Mouse (Mus musculus) right cerebral cortex, postnatal 25 days (tissue): ENCODE results near the gene Trpt1.

Source experiments
- DNase-seq: peaks from one replicate; pipeline ENCODE4 v3.0.0; 2022

Gene Trpt1

DNA sequence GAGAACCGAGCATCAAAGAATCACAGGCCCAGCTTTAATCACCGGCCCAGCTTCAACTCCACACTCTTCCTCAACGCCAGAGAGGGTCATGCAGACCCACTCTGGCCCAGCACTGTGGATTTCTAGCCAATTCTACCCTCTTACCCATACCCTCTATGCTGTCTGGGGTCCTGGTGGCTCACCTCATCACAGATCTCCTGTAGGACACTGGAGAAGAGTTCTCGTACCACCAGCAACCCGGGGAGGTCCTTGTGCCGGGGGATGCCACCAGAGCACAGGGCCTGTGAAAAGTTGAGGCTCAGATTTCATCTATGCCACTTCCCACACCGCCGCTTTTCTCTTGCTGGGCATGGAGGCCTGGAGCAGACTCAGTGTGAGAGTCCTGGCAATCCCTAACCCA lies 1.4 kb upstream of the Trpt1 start:
- no peak for DNase-seq

DNA sequence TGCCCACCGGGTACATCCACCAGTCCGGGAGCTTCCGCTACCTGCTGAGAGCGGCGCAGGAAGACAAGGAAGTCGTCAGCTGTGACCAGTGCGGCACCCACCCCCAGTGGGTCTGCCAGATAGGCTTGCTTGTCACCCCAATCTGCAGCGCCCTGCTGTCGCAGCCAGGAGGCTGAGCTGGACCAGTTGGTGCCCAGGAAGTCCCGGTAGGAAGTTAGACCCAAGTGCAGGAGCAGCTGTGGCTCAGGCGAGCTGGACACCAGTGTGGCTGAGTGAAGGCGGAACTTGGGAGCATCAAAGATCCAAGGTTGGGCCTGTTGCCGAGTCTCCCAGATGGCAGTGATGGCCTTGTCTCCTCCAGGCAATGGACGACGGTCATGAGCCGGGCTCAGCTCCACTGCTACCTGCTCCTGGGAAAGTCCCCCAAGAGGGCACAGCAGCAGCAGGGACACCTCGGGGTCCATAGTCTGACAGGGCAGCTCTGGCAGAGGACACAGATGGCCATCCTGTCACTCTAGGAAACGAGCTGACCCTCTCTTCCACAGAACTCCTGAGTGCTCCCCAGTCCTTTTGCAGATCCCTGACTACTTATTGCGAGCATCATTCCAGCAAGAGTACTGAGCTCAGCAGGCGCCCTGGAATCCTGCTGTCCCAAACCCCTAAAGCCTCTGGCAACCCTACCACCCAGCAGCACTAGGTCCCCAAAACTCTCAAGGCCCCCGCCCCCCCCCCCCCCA lies 508 bp upstream of the Trpt1 start:
- DNase-seq, result no peak

DNA sequence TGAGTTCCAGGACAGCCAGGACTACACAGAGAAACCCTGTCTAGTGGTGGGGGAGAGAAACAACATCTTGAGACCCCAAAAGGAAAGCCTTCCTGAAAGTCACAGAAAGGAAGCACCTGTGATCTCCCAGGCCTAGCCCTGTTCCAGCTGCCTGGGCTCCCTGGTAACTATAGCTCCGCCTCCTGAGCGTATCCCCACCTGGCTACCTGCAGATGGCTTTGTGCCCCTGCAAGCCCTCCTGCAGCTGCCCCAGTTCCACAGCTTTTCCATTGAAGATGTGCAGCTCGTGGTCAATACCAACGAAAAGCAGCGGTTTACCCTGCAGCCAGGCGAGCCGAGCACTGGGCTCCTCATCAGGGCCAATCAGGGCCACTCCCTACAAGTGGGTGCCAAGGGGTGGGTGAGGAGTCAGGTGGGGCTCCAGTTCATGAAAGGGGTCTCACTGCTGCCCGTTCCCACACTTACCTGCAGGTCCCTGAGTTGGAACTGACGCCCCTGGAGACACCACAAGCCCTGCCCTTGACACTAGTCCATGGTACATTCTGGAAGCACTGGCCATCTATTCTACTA lies 1.9 kb downstream of the Trpt1 start:
- no peak for DNase-seq

- no peak for DNase-seq
Observed at GRCm38 (mm10) chr19:6999360-7000063, 3.6 kb downstream of the Trpt1 start.

DNA sequence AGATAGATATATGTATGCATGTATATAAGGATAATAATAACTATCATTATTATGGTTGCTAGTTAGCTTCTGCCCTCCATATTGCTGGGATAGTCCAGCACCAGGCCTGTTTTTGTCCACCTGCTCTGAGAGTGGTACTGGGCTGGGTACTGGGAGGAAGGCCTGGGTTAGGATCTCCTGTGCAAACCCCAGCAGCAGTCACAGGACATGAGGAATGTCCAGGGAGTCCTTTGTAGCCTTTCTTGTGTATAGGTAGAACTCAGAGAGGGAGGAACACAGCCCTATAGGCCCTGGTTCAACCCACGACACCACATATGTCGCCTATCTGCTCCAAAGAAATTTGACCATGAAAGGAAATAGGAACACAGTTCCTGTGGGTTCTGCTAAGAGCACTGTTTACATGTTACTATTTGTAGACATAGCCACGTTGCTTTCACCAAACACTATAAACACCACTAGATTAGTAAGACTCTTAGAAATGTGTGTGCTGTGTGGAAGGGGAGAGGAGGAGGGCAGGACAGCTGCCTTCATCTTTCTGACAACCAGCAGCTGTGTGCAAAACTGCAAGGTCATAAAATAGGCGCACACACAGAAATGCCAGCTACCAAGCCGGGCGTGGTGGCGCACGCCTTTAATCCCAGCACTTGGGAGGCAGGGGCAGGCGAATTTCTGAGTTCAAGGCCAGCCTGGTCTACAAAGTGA lies 11.1 kb downstream of the Trpt1 start:
- no peak for DNase-seq

- no peak for DNase-seq
Observed at GRCm38 (mm10) chr19:7012426-7012825, 16.5 kb downstream of the Trpt1 start.

GRCm38 (mm10) chr19:7013984-7014383 lies 18.1 kb downstream of the Trpt1 start:
- DNase-seq, result no peak

GRCm38 (mm10) chr19:7014481-7015135 lies 18.7 kb downstream of the Trpt1 start:
- no peak for DNase-seq

DNA sequence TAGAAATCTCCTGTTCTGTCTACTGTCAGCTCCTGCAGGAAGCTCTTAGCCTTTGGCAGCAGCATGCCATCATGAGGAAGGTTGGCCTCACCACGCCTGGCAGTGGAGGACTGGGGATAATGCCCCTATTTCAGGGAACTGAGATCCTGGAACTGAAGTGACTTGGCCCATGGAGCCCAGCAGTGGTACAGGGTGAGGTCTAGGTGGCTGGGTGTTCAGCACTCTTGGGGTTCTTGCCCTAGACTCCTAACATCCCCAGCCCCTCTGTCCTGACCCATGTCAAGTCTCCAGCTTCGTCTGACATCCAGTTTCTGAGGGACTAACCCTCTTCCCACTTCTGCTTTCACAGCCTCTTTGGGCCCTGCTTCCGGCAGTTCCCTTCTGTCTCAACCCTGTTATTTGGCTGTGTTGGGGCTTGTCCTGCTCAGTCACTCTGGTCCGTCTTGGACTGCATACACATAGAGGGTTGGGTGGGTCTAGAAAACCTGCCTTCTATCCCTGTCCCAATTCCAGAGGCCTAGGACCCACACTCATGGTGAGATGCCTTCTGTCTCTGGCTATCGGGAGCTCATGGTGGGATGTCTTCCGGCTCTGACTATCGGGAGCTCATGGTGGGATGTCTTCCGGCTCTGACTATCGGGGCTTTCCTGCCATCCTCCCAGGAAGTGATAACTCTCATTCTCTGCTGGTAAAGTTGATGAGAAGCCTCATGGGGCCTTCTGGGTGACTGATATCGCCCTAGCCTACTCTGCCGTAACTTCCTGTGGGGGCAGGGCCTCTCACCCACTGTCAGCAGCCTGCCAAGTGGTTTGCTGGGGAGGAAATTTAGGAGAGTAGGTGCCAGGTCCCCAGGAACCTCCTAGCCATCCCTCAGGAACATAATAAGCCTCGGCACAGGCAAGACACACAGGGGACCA lies 21.9 kb downstream of the Trpt1 start:
- no peak for DNase-seq

- no peak for DNase-seq
Observed at GRCm38 (mm10) chr19:7018546-7018945, 22.6 kb downstream of the Trpt1 start.

DNA sequence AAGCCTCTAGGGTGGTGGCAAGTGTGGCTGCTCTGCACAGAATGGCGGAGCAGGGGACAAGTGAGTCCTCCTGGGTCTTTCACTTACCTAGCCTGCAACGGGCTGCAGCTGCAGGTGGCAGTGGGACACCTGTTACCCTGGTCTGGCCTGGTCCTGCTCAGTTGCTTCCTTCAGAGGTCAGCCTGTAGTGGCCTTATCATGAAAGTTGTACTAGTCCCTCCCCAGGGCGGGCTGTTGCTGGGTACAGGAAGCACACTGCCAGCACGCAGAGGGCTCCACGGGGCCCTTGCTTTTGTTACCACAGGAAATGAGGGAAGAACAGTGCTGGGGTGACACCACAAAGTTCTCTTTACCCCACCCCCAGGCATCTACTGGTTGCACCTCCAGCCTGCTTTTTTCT lies 23.3 kb downstream of the Trpt1 start, which contains the start of gene Fermt3:
TSS of gene Fermt3 (minus strand) at position 279 of the 400 bp plus-strand sequence.
- DNase-seq, result no peak

GRCm38 (mm10) chr19:7020224-7020641 lies 24.3 kb downstream of the Trpt1 start:
- no peak for DNase-seq

- DNase-seq, result peak; percentile 62
Observed at GRCm38 (mm10) chr19:7029531-7029930, 33.6 kb downstream of the Trpt1 start.

- no peak for DNase-seq
Observed at GRCm38 (mm10) chr19:7034006-7034405, 38.1 kb downstream of the Trpt1 start.

GRCm38 (mm10) chr19:7039088-7039720 lies 43.3 kb downstream of the Trpt1 start:
- no peak for DNase-seq

DNA sequence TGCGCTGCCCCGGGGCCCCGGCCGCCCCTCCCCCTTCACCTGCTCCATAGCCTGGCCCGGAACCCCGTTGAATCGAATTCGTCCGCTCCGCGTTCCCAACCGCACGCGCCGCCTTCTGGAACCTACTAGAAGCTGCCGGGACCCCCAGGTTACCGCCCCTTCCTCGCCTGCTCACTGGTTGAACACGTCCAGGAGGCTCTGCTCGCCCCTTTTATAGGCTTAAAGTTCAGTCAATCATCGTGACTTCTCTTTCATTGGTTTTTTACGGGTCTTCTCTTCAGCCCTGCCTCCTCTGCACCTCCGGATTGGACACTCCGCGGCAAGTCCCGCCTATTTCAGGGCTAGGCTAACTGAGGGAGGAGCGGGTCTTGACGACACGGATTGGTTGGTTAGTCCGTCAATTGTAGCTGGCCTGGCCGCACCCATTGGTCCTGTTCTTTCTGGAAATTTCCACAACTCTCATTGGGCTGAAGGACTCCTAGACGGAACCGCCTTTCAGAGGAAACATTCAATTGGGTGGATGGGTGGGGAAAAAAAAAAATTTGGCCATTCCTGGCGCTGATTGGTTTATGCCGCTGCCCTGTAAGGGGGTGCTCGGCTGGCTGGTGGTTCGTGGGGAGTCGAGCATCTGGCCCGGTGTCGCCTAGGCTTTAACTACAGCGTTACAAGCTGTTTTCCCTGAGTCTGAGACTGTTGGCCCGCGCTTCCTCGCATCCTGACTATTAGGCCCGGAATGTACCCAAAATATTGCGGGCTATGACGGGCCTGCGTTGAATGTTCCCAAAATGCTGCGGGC lies 44.1 kb downstream of the Trpt1 start, which contains the start of gene Stip1:
TSS of gene Stip1 (minus strand) at position 127 of the 796 bp plus-strand sequence.
- peak; percentile 99 for DNase-seq

DNA sequence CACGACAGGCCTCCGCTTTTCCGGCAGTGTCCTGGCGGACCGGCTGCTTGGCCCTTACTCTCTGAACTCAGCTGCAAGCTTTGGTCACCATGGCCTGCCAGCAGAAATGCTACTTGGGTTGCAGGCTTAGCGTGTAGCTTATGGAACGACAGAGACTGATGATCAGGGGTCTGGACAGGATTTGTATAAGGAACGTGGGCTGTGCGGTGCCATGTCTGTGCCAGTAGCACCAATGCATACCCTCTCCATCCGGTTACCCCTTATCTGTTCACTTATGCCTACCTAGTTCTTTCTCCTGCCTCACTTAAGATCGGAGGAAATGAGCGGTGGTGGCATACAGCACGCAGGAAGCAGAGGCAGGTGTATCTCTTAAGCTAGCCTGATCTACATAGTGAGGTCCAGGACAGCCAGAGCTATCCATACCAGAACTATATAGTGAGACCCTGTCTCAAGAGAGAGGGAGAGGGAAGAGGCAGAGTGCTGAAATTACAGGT lies 44.8 kb downstream of the Trpt1 start:
- no peak for DNase-seq

GRCm38 (mm10) chr19:7041171-7041570 lies 45.2 kb downstream of the Trpt1 start:
- DNase-seq, result no peak

GRCm38 (mm10) chr19:7044279-7044678 lies 48.3 kb downstream of the Trpt1 start:
- DNase-seq, result no peak

DNA sequence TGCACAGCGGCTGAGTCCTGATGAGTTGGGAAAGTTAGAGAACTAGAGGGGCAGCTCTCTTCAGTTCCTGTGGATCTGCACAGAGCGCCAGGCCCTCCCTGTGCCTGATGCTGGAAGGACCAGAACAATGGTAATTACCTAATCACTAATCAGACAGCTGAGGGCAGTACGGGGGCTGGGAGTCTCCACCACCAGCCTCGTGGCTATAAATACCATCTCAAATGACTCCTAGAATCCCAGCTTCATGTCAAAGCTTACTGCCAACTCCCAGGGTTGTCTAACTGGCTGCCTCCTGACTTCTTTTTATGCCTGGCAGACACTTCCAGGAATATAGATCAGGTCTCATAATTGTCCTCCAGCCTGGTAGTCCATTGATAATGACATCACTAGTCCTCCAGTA lies 48.8 kb downstream of the Trpt1 start:
- DNase-seq, result no peak
